ENCODE assay signal across 8 mouse cellular contexts in genomic region chr9:101033761-101034447, GRCm38 (mm10). TPM values are rescaled to one million over a fixed set of nuclear protein-coding genes. Genes with fewer than 3 reads are reported as not detected.
A peak's percentile ranks its signal among the peaks of the same experiment; 100 is the strongest.
DNase-seq lines count a peak whose midpoint lies in the region; ATAC-seq and TF ChIP-seq lines count a peak whose summit lies in the region.

No protein-coding gene starts in this region.

- WGBS in heart, embryonic 10.5 days: 9% methylated on average over 14 of the region's 14 CpGs
- WGBS in forebrain, embryonic 10.5 days: 10% methylated on average over 14 of the region's 14 CpGs
- 1% methylated on average over 14 of the region's 14 CpGs for WGBS in limb, embryonic 13.5 days
- WGBS in neural tube, embryonic 15.5 days: 2% methylated on average over 14 of the region's 14 CpGs

- no peaks in the 10 kb centered on the region for H3K27me3 ChIP-seq in heart, embryonic 10.5 days (ENCODE audit: insufficient read depth, poor library complexity, severe bottlenecking)
- H3K27me3 ChIP-seq in MEL (ENCODE audit: control insufficient read depth in 1 of 2, insufficient read depth in 2 of 2, low read length in 2 of 2): no peaks in the 10 kb centered on the region
- no peaks in the 10 kb centered on the region for H3K27me3 ChIP-seq in forebrain, embryonic 10.5 days (ENCODE audit: poor library complexity, severe bottlenecking)
- H3K27me3 ChIP-seq in limb, embryonic 13.5 days: no peaks in the 10 kb centered on the region
- no peaks in the 10 kb centered on the region for H3K27me3 ChIP-seq in neural tube, embryonic 15.5 days (replicated peaks)

- peak overlapping the region; percentile 75 for H3K4me3 ChIP-seq in heart, embryonic 10.5 days
- H3K4me3 ChIP-seq in MEL (ENCODE audit: control insufficient read depth in 1 of 2, insufficient read depth in 1 of 2, low read depth in 2 of 2, low read length in 2 of 2): peak overlapping the region; percentile 81 to 85
- H3K4me3 ChIP-seq in forebrain, embryonic 10.5 days: peak overlapping the region; percentile 68
- peak overlapping the region; percentile 56 for H3K4me3 ChIP-seq in limb, embryonic 13.5 days
- peak overlapping the region; percentile 68 for H3K4me3 ChIP-seq in neural tube, embryonic 15.5 days (replicated peaks)

- no peak for TF ChIP-seq RAD21 in MEL (IDR thresholded peaks at IDR 0.05; ENCODE audit: low read depth, low read length)

- TF ChIP-seq CTCF in MEL (IDR thresholded peaks at IDR 0.05 in 2 of 3, conservative IDR thresholded peaks at IDR 0.05 in 1 of 3; ENCODE audit: control insufficient read depth in 1 of 3, insufficient read depth in 1 of 3, low read depth in 2 of 3, low read length in 3 of 3, poor library complexity in 1 of 3, severe bottlenecking in 1 of 3): no peak

- H3K27ac ChIP-seq in heart, embryonic 10.5 days: peak overlapping the region; percentile 97
- H3K27ac ChIP-seq in MEL (ENCODE audit: control insufficient read depth, low read depth, low read length): peak overlapping the region; percentile 56
- H3K27ac ChIP-seq in forebrain, embryonic 10.5 days: peak overlapping the region; percentile 97
- peak overlapping the region; percentile 97 for H3K27ac ChIP-seq in limb, embryonic 13.5 days
- H3K27ac ChIP-seq in neural tube, embryonic 15.5 days (replicated peaks): peak overlapping the region; percentile 100

- no peak for TF ChIP-seq POLR2A in MEL (IDR thresholded peaks at IDR 0.05; ENCODE audit: control insufficient read depth in 1 of 2, insufficient read depth in 1 of 2, low read depth in 1 of 2, low read length in 2 of 2, poor library complexity in 1 of 2)

- H3K79me2 ChIP-seq in MEL (ENCODE audit: control insufficient read depth, insufficient read depth, low read length, poor library complexity): peaks cover 2% of the 10 kb centered on the region; the same call in 1 of the 2 replicates

- no peaks in the 10 kb centered on the region for H3K9me3 ChIP-seq in heart, embryonic 10.5 days
- H3K9me3 ChIP-seq in MEL (replicated peaks; ENCODE audit: insufficient read depth, low read length): no peaks in the 10 kb centered on the region
- no peaks in the 10 kb centered on the region for H3K9me3 ChIP-seq in forebrain, embryonic 10.5 days
- H3K9me3 ChIP-seq in limb, embryonic 13.5 days: no peaks in the 10 kb centered on the region
- no peaks in the 10 kb centered on the region for H3K9me3 ChIP-seq in neural tube, embryonic 15.5 days (replicated peaks)

- ATAC-seq in limb, embryonic 13.5 days (ENCODE audit: low FRiP score, low read depth): 0 out of 2 replicates have a peak, but pooled peaks have one; percentile 0
- no peak for ATAC-seq in neural tube, embryonic 15.5 days (ENCODE audit: low FRiP score)

- DNase-seq in heart, embryonic 10.5 days (ENCODE audit: low spot score): no peak
- DNase-seq in heart, adult 8-10 months (ENCODE audit: low spot score): no peak
- no peak for DNase-seq in MEL (ENCODE audit: low read depth, low spot score)
- DNase-seq in forebrain, embryonic 10.5 days (ENCODE audit: extremely low spot score, low spot score): no peak
- no peak for DNase-seq in kidney, postnatal 36 days
- no peak for DNase-seq in urinary bladder, adult 2 months (ENCODE audit: low spot score)

- no peak for TF ChIP-seq EP300 in MEL (IDR thresholded peaks at IDR 0.05; ENCODE audit: low read depth in 1 of 2, low read length in 2 of 2)

- peaks cover 11% of the 10 kb centered on the region for H3K36me3 ChIP-seq in heart, embryonic 10.5 days
- no peaks in the 10 kb centered on the region for H3K36me3 ChIP-seq in MEL (ENCODE audit: control insufficient read depth in 1 of 2, insufficient read depth in 2 of 2, low read length in 2 of 2)
- peaks cover 5% of the 10 kb centered on the region for H3K36me3 ChIP-seq in forebrain, embryonic 10.5 days (replicated peaks)
- H3K36me3 ChIP-seq in limb, embryonic 13.5 days: peaks cover 11% of the 10 kb centered on the region
- H3K36me3 ChIP-seq in neural tube, embryonic 15.5 days: peaks cover 11% of the 10 kb centered on the region

- H3K4me2 ChIP-seq in limb, embryonic 13.5 days (replicated peaks): peak overlapping the region; percentile 69
- H3K4me2 ChIP-seq in neural tube, embryonic 15.5 days: peak overlapping the region; percentile 71

- H3K4me1 ChIP-seq in heart, embryonic 10.5 days: peaks cover 12% of the 10 kb centered on the region; the same call in 1 of the 2 replicates
- no peaks in the 10 kb centered on the region; a peak in 1 of 4 replicates for H3K4me1 ChIP-seq in MEL (ENCODE audit: control insufficient read depth in 1 of 2, insufficient read depth in 2 of 2, low read length in 2 of 2)
- H3K4me1 ChIP-seq in forebrain, embryonic 10.5 days: peaks cover 13% of the 10 kb centered on the region
- peaks cover 12% of the 10 kb centered on the region for H3K4me1 ChIP-seq in limb, embryonic 13.5 days
- peaks cover 12% of the 10 kb centered on the region for H3K4me1 ChIP-seq in neural tube, embryonic 15.5 days

- peak overlapping the region; percentile 80 for H3K9ac ChIP-seq in MEL (ENCODE audit: control insufficient read depth, low read depth, low read length, poor library complexity, severe bottlenecking)
- H3K9ac ChIP-seq in limb, embryonic 13.5 days: peak overlapping the region; percentile 77
- peak overlapping the region; percentile 56 for H3K9ac ChIP-seq in neural tube, embryonic 15.5 days (replicated peaks)

TF ChIP-seq in MEL, 35 proteins besides CTCF, POLR2A, EP300 and RAD21:
- peak; percentile 42 for TF ChIP-seq SIN3A (IDR thresholded peaks at IDR 0.05; ENCODE audit: low read length)
- TF ChIP-seq USF2 (IDR thresholded peaks at IDR 0.05; ENCODE audit: borderline replicate concordance in 1 of 2, insufficient read depth in 1 of 2, low read depth in 1 of 2, low read length in 2 of 2): no peak
- TF ChIP-seq ZNF384 (IDR thresholded peaks at IDR 0.05; ENCODE audit: low read depth, low read length): peak; percentile 54; the same call in 1 of the 2 replicates
TF ChIP-seq in MEL: peak in this region for 2.

RNA-seq across cellular contexts. Expression of gene Pccb, which starts 0.8 kb away (rescaled TPM):
- 15.7 and 19.0 TPM in 2 replicates for polyA plus RNA-seq in heart, embryonic 10.5 days (2016; fragmentation: Nextera tagmentation; extraction: Ambion mirVana)
- total RNA-seq in heart, adult 8-10 months (2022): 100 to 1,000 TPM; 105 to 121 (median 110) TPM
- 11.5 and 13.2 TPM in 2 replicates for total RNA-seq in MEL (2012; rRNA removed)
- polyA plus RNA-seq in MEL (2012; ENCODE audit: insufficient read depth in 1 of 2, insufficient read length in 2 of 2, low read depth in 1 of 2, low replicate concordance in 2 of 2, missing spikeins in 1 of 2): 10 to 100 TPM in 1 of 2 experiments, not detected in 1; 21.1 TPM
- 12.3 and 14.1 TPM in 2 replicates for polyA plus RNA-seq in forebrain, embryonic 10.5 days (2016; fragmentation: Nextera tagmentation; extraction: Ambion mirVana)
- 26.1 and 29.6 TPM in 2 replicates for polyA plus RNA-seq in limb, embryonic 13.5 days (2015; fragmentation: Nextera tagmentation; extraction: Ambion mirVana)
- polyA plus RNA-seq in neural tube, embryonic 15.5 days (2015; fragmentation: Nextera tagmentation; extraction: Ambion mirVana): 25.4 and 27.0 TPM in 2 replicates
- 56.6 and 61.2 TPM in 2 replicates for polyA plus RNA-seq in urinary bladder, adult 2 months (2012; rRNA removed)

RNA-seq across cellular contexts. Expression of gene Msl2, which starts 40.0 kb away (rescaled TPM):
- 3.2 and 3.7 TPM in 2 replicates for polyA plus RNA-seq in heart, embryonic 10.5 days (2016; fragmentation: Nextera tagmentation; extraction: Ambion mirVana)
- total RNA-seq in heart, adult 8-10 months (2022): 10 to 100 TPM; 30.6 to 35.1 (median 34.1) TPM
- total RNA-seq in MEL (2012; rRNA removed): 19.7 and 20.5 TPM in 2 replicates
- polyA plus RNA-seq in MEL (2012; ENCODE audit: insufficient read depth in 1 of 2, insufficient read length in 2 of 2, low read depth in 1 of 2, low replicate concordance in 2 of 2, missing spikeins in 1 of 2): 10 to 100 TPM; 29.6 to 39.6 TPM
- 3.4 and 4.0 TPM in 2 replicates for polyA plus RNA-seq in forebrain, embryonic 10.5 days (2016; fragmentation: Nextera tagmentation; extraction: Ambion mirVana)
- polyA plus RNA-seq in limb, embryonic 13.5 days (2015; fragmentation: Nextera tagmentation; extraction: Ambion mirVana): 5.2 and 5.5 TPM in 2 replicates
- polyA plus RNA-seq in neural tube, embryonic 15.5 days (2015; fragmentation: Nextera tagmentation; extraction: Ambion mirVana): 3.9 TPM in 2 replicates
- 18.5 and 24.3 TPM in 2 replicates for polyA plus RNA-seq in urinary bladder, adult 2 months (2012; rRNA removed)
